Mouse (Mus musculus) midbrain, postnatal 0 days (tissue): ENCODE measurements at regions not wholly inside any gene's neighbourhood (a gene's known extent, or its start where the extent isn't known, plus 50 kb on each side); places are given as distances from the start of the nearest gene placed in this dataset.

Experiments
- ATAC-seq: fragments of 200-750 bp; cut with Nextera tagmentation; 2 replicates; pipeline ENCODE4 v1.8.0; 2017; ENCODE audit warnings: moderate number of reproducible peaks, mild to moderate bottlenecking, moderate TSS enrichment, moderate library complexity; ENCODE audit not compliant: low FRiP score
- DNase-seq: peaks from one replicate; pipeline ENCODE4 v3.0.0-alpha.2; 2015; ENCODE audit warnings: low spot score
- H3K27ac ChIP-seq: fragments of 300-500 bp; sonication (generic); 2 replicates; pipeline ENCODE4 v1.5.1; 2014; ENCODE audit warnings: low read depth, mild to moderate bottlenecking, low read length, mixed read lengths
- H3K27me3 ChIP-seq: fragments of 300-500 bp; sonication (generic); 2 replicates; pipeline ENCODE4 v1.6.1; 2014; ENCODE audit warnings: low read length, control low read depth, mixed read lengths; ENCODE audit not compliant: insufficient read depth
- H3K36me3 ChIP-seq: fragments of 300-500 bp; sonication (generic); 2 replicates; pipeline ENCODE4 v1.6.1; 2014; ENCODE audit warnings: low read length, control low read depth, mixed read lengths; ENCODE audit not compliant: insufficient read depth
- H3K4me1 ChIP-seq: fragments of 300-500 bp; sonication (generic); 2 replicates; pipeline ENCODE4 v1.6.1; 2014; ENCODE audit warnings: mild to moderate bottlenecking, control low read depth, antibody characterized with exemption, low read length, mixed read lengths; ENCODE audit not compliant: insufficient read depth
- H3K4me2 ChIP-seq: fragments of 300-500 bp; sonication (generic); 2 replicates; pipeline ENCODE4 v1.6.1; 2014; ENCODE audit warnings: low read depth, mild to moderate bottlenecking, low read length, mixed read lengths; ENCODE audit not compliant: poor library complexity, severe bottlenecking
- H3K4me3 ChIP-seq: fragments of 300-500 bp; sonication (generic); 2 replicates; pipeline ENCODE4 v1.5.1; 2014; ENCODE audit warnings: low read depth, mild to moderate bottlenecking, low read length, moderate library complexity
- H3K9ac ChIP-seq: fragments of 300-500 bp; sonication (generic); replicated peaks from 2 replicates; pipeline ENCODE4 v1.6.1; 2014; ENCODE audit warnings: mild to moderate bottlenecking, low read length, moderate library complexity, mixed read lengths; ENCODE audit not compliant: poor library complexity, severe bottlenecking
- H3K9me3 ChIP-seq: fragments of 300-500 bp; sonication (generic); 2 replicates; pipeline ENCODE4 v1.6.1; 2016; ENCODE audit warnings: low read length, control low read depth
- CTCF ChIP-seq: IDR thresholded peaks from 2 replicates; pipeline ENCODE4 v1.5.1; 2016; ENCODE audit warnings: antibody characterized with exemption, mild to moderate bottlenecking
- WGBS: fragments of 180-500 bp; shearing (Covaris S2); extraction: QIAGEN DNeasy Blood & Tissue Kit; methylation state at CpG from one replicate; pipeline ENCODE4 v1.1.7; 2014; 5-methylcytosine and 5-hydroxymethylcytosine counted together

DNA sequence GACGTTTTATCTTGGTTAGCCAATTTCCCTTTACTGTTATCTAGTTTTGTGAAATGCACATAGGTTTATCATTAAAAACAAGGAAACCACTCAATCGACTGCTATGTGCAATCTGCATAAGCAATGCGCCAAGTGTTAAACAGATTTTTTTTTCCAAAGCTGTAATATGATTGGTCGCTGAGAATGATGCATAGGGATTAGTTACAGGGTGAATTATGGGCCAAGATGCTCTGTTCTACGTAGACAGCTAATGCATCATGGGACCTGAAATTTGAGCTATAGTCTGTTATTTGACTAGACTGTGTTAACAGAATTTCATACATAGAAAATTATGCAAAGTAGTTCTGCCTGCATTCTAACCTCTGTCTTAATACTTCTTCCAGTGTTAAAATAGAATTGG, 284.0 kb downstream of the Basp1 start:
- no peaks in the 10 kb centered on the region for H3K4me1 ChIP-seq
- no peak for TF ChIP-seq CTCF
- no peak for DNase-seq
- no peak overlapping the region for H3K4me3 ChIP-seq
- H3K9me3 ChIP-seq: no peaks in the 10 kb centered on the region
- no peak overlapping the region for H3K27ac ChIP-seq
- WGBS: 54% methylated on average over 5 of the region's 5 CpGs
- 0 out of 2 replicates have a peak, but pooled peaks have one; percentile 66 for ATAC-seq
- H3K4me2 ChIP-seq: peak overlapping the region; percentile 29; the same call in 1 of the 2 replicates
- H3K36me3 ChIP-seq: no peaks in the 10 kb centered on the region
- no peaks in the 10 kb centered on the region for H3K27me3 ChIP-seq
- H3K9ac ChIP-seq: no peak overlapping the region

DNA sequence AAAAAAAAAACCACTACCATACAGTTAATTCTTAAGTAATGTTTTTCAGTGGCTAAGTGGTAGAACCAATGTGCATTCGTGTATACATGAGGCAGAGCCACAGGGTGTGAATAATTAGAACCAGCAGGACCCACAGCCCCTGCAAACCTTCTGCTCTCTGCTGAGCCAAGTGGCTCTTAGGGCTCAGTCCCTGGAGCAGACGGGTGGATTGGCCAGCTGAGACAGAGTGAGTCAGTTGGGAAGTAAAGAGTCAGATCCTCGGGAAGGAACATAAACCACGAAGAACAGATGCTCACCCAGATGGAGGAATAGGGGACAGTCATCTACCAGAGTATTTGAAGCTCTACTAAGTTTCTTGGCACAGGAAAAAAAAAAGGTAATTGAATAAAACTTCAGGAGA, 293.1 kb downstream of the Basp1 start:
- 53% methylated on average over 4 of the region's 4 CpGs for WGBS

DNA sequence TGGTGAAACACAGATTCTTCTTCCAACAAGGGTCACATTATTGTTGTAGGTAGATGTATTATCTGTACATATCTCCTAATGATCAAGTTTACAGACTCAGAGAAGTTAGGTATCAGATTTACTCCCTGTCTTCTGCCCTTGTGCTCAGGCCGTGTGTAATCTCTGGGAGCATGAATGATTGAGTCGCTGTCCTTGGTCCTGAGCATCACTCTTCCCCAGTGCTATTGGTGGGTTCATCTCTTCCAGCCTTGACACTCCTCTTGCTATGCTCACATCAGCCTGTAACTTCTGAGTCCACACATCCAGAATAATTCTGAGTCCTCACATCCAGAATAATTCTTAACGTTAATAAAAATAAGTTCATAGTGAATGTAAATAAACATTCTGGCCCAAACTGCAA, 295.6 kb downstream of the Basp1 start:
- Histone ChIP-seq H3K36me3 (no peaks in the 10 kb centered on the region), H3K4me2 (no peak overlapping the region), H3K9me3 (no peaks in the 10 kb centered on the region), H3K27me3 (no peaks in the 10 kb centered on the region), H3K9ac (no peak overlapping the region), H3K4me1 (no peaks in the 10 kb centered on the region), H3K4me3 (no peak overlapping the region), H3K27ac (no peak overlapping the region)
- DNase-seq: no peak
- TF ChIP-seq CTCF: no peak
- ATAC-seq: no peak
- WGBS: 45% methylated on average over 3 of the region's 3 CpGs

More for the DNA sequence above, 293.1 kb downstream of the Basp1 start:
- DNase-seq: peak; percentile 72
- no peak; the same call in 1 of the 2 replicates for ATAC-seq
- Histone ChIP-seq H3K4me1 (no peaks in the 10 kb centered on the region), H3K27ac (no peak overlapping the region), H3K9ac (no peak overlapping the region), H3K9me3 (no peaks in the 10 kb centered on the region), H3K27me3 (no peaks in the 10 kb centered on the region), H3K4me3 (no peak overlapping the region), H3K4me2 (no peak overlapping the region), H3K36me3 (no peaks in the 10 kb centered on the region)
- no peak for TF ChIP-seq CTCF

DNA sequence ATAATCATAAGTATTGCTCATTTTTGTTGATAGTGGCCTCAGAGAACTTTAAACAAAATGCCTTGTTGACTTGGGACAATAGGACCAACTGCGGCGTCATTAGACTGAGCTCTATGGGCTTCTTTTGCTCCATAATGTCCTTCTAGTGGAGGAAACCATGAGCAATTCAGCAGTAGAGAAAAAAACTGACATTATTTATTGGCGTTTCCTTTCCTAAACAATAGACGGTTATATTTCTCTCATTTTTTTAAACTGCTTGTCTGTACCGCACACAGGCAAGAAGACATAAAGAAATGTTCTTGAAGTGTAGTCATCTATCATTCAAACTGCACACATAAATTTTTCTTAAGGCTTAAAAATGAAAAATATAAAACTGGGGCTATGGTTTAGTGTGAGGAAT, 310.8 kb downstream of the Basp1 start:
- no peaks in the 10 kb centered on the region for H3K36me3 ChIP-seq
- no peak overlapping the region for H3K9ac ChIP-seq
- ATAC-seq (no peak), DNase-seq (no peak)
- H3K4me3 ChIP-seq: no peak overlapping the region
- no peak overlapping the region for H3K4me2 ChIP-seq
- H3K27me3 ChIP-seq: no peaks in the 10 kb centered on the region
- WGBS: 88% methylated on average over 5 of the region's 5 CpGs
- TF ChIP-seq CTCF: no peak
- H3K9me3 ChIP-seq: no peaks in the 10 kb centered on the region
- no peaks in the 10 kb centered on the region for H3K4me1 ChIP-seq
- H3K27ac ChIP-seq: no peak overlapping the region

DNA sequence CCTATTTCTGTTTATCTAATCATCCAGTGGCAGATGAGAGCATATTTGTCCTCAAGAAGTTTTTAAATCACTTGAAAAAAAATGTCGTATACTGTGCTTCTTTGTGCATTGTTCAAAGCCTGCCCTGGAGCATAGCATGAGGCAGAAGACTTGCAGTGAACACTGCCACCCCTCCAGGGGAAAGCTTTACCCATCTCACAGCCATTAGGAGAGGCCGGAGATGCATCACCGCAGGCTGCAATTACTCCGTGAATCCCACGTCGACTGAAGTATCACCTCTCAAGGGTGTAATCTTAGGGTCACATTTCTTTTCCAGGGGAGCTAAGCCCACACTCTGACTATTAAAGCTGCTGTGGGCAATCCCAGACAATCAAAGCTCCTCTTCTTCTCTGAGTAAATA, 319.8 kb downstream of the Basp1 start:
- H3K27ac ChIP-seq: no peak overlapping the region
- H3K36me3 ChIP-seq: no peaks in the 10 kb centered on the region
- no peaks in the 10 kb centered on the region for H3K9me3 ChIP-seq
- no peak overlapping the region for H3K4me3 ChIP-seq
- no peaks in the 10 kb centered on the region for H3K27me3 ChIP-seq
- ATAC-seq: no peak
- 21% methylated on average over 6 of the region's 6 CpGs for WGBS
- no peak for DNase-seq
- TF ChIP-seq CTCF: no peak
- no peak overlapping the region for H3K9ac ChIP-seq
- H3K4me2 ChIP-seq: no peak overlapping the region
- H3K4me1 ChIP-seq: no peaks in the 10 kb centered on the region

DNA sequence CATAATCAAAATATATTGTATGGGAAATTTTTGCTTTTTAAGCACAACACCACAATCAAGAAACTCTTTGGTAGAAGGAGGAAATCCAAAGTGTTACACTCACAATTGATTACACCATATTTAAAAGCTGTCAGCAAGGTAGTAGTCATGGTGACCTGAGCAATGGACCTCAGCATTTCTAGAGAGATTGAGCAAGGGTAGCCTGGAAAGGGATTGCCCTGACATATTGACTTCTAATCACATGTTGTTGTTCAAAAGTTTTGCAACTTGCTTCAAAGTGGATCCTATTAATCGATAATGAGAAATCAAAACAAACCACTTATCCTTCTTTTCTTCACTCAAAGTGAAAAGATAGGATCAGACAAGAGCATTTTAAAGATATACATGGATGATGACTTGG, 343.9 kb downstream of the Basp1 start:
- Histone ChIP-seq H3K4me1 (no peaks in the 10 kb centered on the region), H3K27ac (no peak overlapping the region), H3K9me3 (no peaks in the 10 kb centered on the region), H3K4me3 (no peak overlapping the region), H3K36me3 (no peaks in the 10 kb centered on the region), H3K4me2 (no peak overlapping the region), H3K27me3 (no peaks in the 10 kb centered on the region), H3K9ac (no peak overlapping the region)
- 87% methylated on average over 1 of the region's 1 CpGs for WGBS
- no peak for DNase-seq
- TF ChIP-seq CTCF: no peak
- ATAC-seq: no peak
